Mouse (Mus musculus): ENCODE measurements around the gene Myo1f.

Myo1f gene

GRCm38 (mm10) chr17:33555223-33555855, at the start of gene Myo1f:
TSS of gene Myo1f (plus strand) at chr17:33555707.
- no peak for DNase-seq (ENCODE audit: low spot score in 2 of 2)

GRCm38 (mm10) chr17:33508386-33508785, 47.1 kb upstream of the Myo1f start:
- DNase-seq (ENCODE audit: low spot score in 2 of 2): no peak

GRCm38 (mm10) chr17:33510172-33510571, 45.3 kb upstream of the Myo1f start:
- no peak for DNase-seq (ENCODE audit: low spot score in 2 of 2)

DNA sequence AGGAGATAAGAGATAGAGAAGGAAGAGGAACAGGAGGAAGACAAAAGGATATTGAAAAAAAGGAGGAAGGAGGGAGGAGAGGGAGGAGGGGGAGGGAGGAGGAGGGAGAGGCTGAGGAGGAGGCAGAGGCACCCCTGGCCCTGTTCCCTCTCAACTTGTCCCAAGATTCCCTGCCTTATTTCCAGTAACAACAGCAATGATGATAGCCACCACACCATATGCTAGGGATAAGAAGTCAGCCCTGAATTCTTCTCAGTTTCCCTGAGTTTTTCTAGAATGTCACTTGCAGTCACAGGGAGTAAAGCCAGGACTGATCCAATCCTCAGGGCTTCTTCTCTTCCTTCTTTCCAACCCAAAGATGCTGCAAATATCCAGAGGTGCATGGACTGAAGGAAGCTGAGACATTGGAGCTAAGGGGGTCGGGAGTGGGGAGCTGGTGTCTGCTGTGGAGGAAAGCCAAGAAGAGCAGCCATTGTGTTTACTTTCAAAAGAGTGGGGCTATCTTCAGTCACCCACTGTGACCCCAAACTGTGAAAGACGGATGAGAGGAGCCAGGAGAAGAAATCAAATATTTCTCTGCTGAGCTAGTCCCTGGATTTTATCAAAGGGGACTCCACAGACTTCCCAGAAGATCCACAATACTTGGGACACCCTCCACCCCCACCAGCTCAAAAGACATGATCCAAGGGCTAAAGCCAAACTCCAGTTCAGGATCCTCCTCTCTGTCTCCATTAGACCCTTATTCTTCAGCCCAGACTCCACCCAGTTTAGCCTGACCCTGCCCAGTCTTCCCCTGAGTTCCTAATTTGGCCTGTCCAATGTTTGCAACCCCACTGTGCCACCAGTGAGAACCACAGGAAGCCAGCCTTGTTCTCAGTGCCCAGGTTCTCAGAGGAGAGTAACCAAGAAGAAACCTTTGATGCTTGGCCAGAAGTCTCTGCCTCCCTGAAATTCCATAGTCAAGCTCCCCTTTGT, 42.8 kb upstream of the Myo1f start:
- no peak for DNase-seq (ENCODE audit: low spot score in 2 of 2)

DNA sequence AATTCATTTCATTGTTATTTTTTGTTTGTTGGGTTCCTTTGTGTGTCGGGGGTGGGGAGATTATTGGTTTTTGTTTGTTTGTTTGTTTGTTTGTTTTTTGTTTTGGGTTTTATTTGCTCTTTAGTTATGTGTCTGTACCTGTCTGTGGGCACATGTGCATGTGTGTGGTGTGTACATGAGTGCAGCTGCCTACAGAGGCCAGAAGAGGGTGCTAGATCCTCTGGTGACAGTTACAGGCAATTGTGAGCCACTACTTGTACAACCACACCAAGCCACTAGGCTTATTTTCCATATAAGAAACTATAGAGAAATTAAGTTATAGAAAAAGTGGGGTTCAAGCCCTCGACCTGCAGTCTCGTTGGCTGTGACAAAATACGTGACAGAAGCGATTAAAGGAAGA, 41.6 kb upstream of the Myo1f start:
- DNase-seq (ENCODE audit: low spot score in 2 of 2): no peak

- no peak for DNase-seq (ENCODE audit: low spot score in 2 of 2)
Observed at GRCm38 (mm10) chr17:33520366-33520765, 35.1 kb upstream of the Myo1f start.

- DNase-seq (ENCODE audit: low spot score in 2 of 2): no peak
Observed at GRCm38 (mm10) chr17:33523431-33523917, 32.0 kb upstream of the Myo1f start.

DNA sequence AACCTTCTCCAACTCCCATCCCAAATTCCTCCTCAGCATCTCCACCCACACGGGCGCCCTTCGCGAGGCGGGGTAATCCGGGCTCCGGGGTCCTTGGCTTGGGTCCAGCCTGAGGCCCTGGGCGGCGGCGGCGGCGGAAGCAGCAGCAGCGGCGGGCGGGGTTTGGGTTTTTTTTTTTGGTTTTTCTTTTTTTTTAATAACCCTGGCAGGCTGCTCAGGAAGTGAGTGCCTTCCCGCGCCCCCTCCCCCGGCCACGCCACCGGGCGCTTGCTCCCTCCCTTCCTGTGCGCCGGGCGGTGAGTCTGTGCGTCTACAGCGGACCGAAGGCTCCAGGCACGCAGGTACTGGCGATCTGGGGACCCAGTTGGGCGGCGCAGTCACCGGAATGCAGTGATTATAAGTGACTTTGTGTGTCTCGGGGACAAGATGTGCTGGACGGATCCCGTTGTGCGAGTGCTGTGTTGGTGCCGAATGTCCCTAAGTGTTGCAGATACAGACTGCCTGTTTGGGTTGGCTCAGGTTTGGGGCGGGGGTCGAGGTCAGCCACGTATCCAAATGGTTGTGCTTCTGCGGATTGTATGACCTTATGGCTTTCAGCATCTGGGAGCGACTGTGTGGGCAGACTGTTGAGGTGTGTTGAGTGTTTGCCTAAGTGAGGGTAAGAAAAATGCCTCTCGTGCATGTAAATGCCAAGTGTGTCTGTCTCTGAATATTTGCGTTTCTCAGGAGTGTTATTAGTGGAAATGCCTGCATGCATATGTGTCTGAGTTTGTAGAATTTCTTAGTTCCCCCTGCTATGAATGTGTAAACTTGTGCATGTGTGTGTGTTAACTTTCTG, 31.4 kb upstream of the Myo1f start, which contains the start of gene Adamts10:
TSS of gene Adamts10 (plus strand) at position 287 of the 838 bp plus-strand sequence.
- DNase-seq (ENCODE audit: low spot score in 2 of 2): peak; percentile 86 to 89

DNA sequence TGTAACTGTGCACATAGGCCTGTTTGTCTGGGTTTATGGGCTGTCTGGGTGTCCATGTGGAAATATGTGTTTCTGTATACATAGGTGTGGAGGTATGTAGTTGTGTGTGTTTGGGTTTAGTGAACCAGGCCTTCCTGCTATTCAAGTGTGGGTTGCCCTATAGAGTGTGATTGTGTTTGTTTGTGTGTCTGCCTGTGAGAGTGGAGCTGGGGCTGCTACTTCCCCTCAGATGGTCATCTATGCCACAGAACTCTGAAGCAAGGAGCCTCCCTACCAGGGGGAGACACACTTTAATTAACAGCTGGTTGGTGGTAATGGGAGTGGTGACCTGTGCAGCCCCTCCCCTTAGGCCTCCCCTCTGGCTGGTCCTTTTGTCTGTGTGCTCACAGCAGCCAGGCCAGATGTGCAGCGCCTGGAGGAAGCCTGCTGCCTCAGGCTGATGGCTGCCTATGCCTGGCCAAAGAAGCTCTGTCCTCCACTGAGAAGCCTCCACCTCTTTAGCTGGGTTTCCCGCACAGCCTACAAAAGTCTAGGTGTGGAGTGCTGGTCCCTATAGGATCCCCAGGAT, 30.6 kb upstream of the Myo1f start:
- DNase-seq (ENCODE audit: low spot score in 2 of 2): no peak

- no peak for DNase-seq (ENCODE audit: low spot score in 2 of 2)
Observed at GRCm38 (mm10) chr17:33526506-33526905, 29.0 kb upstream of the Myo1f start.

- DNase-seq (ENCODE audit: low spot score in 2 of 2): no peak
Observed at GRCm38 (mm10) chr17:33539106-33539675, 16.3 kb upstream of the Myo1f start.

DNA sequence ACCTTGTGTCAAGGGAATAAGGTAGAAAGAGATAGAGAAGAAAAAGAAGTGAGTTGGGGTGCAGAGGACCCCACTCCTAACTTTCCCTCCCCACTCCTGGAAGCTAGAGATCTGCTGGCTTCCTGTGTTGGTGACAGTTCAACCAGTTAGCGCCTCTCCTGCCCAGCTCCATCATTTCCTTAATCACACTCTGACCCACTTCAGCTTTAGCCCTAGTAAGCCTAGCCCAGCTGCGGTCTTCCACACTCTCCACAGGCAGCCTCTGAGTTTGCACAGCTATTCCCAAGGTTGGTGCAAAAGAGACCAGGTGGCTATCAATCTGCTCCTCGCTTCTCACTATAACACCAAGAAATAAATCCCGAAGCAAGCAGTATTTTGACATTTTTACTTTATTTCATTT, 15.6 kb upstream of the Myo1f start:
- no peak for DNase-seq (ENCODE audit: low spot score in 2 of 2)

- no peak for DNase-seq (ENCODE audit: low spot score in 2 of 2)
Observed at GRCm38 (mm10) chr17:33549212-33549611, 6.3 kb upstream of the Myo1f start.

DNA sequence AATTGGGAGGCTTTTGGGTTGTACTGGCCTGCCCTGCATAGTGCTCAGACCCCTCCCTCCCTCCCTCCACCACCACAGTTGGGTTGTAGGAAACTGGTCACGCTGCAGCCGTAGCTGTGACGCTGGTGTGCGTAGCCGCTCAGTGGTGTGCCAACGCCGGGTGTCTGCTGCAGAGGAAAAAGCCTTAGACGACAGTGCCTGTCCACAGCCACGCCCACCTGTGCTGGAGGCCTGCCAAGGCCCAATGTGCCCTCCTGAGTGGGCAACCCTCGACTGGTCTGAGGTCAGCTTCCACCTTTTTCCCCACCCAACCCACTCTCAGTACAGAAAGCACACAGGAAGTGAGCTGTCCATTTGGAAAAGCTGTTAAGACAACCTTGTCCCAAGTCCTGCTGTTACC, 5.1 kb upstream of the Myo1f start:
- DNase-seq (ENCODE audit: low spot score in 2 of 2): no peak

DNA sequence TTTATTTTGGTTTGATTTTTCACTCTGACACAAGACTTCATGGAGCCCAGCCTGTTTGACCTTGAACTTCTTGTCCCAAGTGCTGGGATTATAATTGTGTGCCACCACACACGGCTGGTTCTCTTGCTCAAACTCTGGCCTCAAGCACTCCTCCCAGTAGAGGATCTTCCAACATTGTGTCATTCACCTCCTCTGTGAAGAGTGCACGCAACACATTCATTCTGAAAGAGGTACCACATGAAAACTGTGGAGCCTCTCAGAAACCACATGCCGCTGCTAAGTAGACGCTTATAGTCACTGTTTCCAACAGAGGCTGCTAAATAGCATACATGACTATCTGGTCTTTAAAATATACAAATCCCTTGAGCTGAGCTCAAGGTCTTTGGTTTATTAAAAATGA, 3.4 kb upstream of the Myo1f start:
- DNase-seq (ENCODE audit: low spot score in 2 of 2): no peak

DNA sequence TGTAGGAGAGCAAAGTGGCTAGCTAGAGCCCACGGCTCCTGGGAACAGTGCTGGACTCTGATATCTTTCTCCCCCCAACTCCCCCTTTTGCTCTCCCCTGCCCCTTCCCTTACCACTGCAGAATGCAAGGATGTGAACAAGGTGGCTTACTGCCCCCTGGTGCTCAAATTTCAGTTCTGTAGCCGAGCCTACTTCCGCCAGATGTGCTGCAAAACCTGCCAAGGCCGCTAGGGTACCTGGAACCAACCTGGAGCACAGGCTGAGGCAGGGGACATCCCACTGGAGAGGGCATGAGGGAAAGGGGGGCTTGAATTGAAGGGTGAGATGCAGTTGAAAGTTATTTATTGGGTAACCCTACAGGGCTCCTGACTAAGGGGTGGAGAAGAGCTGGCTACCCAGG, 2.5 kb upstream of the Myo1f start:
- DNase-seq (ENCODE audit: low spot score in 2 of 2): no peak

- no peak for DNase-seq (ENCODE audit: low spot score in 2 of 2)
Observed at GRCm38 (mm10) chr17:33554536-33554935, 971 bp upstream of the Myo1f start.

GRCm38 (mm10) chr17:33557922-33558321, 2.4 kb downstream of the Myo1f start:
- DNase-seq (ENCODE audit: low spot score in 2 of 2): no peak

- DNase-seq (ENCODE audit: low spot score in 2 of 2): no peak
Observed at GRCm38 (mm10) chr17:33563527-33564076, 8.1 kb downstream of the Myo1f start.

DNA sequence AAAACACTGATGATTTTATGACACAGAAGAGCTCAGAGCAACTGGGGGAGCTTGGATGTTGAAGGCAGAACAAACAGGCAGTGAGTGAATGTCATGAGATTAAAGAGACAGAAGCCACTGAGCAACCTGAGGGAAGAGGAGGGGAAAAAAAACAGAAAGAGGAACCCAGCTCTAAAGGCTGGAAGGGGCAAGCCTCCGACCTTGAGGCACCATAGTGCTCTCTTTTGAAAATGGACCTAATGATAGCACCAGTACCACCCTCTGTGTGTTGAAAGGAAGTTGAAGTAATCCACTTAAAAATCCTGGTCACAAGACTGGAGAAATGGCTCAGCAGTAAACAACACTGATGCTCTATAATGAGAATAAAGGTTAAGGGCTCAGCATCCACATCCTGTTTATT, 9.1 kb downstream of the Myo1f start:
- no peak for DNase-seq (ENCODE audit: low spot score in 2 of 2)

GRCm38 (mm10) chr17:33566182-33566581, 10.7 kb downstream of the Myo1f start:
- no peak for DNase-seq (ENCODE audit: low spot score in 2 of 2)

Measured in urinary bladder, postnatal 4 days (tissue).